Mouse (Mus musculus): Measurements from ENCODE around the gene Mgat5. TPM values are rescaled to one million over a fixed set of nuclear protein-coding genes. Genes with fewer than 3 reads are reported as not detected.

Mgat5 gene
- polyA plus RNA-seq, 1 experiment, result 24.1 TPM

DNA sequence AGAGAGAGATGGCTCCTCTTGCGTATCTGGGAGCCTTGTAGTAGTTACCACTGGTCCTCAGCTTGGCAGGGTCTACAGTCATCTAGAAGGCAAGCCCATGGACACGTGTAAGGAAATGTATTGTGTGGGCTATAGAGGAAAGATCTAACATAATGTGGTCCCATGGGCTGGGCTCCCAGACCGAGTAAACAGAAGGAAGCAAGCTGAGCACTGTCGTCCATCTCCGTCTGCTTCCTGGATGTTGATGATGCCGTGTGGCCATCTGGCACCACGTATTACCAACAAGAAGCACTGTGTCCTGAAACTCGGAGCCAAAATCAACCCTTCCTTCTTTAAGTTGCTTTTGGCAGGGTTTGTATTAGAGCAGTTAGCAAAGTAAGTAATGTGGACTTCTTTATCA is 163.7 kb downstream of the Mgat5 start:
- TF ChIP-seq CTCF (IDR thresholded peaks at IDR 0.05; ENCODE audit: borderline replicate concordance, control insufficient read depth, extremely low read depth, insufficient read depth, low read length, poor library complexity) (no peak), POLR2A (IDR thresholded peaks at IDR 0.05; ENCODE audit: control insufficient read depth, extremely low read depth, insufficient read depth, low read length, poor library complexity) (no peak)
- H3K36me3 ChIP-seq (ENCODE audit: control insufficient read depth, insufficient read depth, low read length), result peaks cover 62% of the 10 kb centered on the region
- 96% methylated on average over 8 of the region's 8 CpGs for WGBS

DNA sequence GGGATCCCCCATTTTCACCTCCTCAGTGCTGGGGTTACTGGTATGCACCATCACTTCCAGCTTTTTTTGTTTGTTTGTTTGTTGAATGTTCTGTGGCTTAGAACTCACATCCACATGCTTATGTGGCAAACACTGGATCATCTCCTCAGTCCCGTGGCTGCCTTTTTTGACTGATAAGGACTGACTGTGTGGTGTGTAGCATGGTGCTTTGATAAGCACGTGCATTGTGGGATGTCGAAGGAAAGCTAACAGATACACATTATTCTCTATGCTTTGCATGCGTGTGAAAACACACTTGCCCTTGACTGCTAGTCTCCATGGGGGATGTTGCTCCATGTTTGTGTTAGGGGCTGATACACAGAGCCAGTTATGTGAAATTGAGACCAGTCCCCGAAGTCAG is 164.7 kb downstream of the Mgat5 start:
- no peaks in the 10 kb centered on the region for H3K4me1 ChIP-seq (replicated peaks; ENCODE audit: control insufficient read depth, insufficient read depth, low read length)
- 95% methylated on average over 5 of the region's 5 CpGs for WGBS
- H3K36me3 ChIP-seq (ENCODE audit: control insufficient read depth, insufficient read depth, low read length), result peaks cover 63% of the 10 kb centered on the region
- H3K4me3 ChIP-seq (ENCODE audit: control insufficient read depth, insufficient read depth, low read length), result no peak overlapping the region
- no peaks in the 10 kb centered on the region for H3K27me3 ChIP-seq (ENCODE audit: control insufficient read depth, insufficient read depth, low read length)
- no peak for DNase-seq
- TF ChIP-seq CTCF (IDR thresholded peaks at IDR 0.05; ENCODE audit: borderline replicate concordance, control insufficient read depth, extremely low read depth, insufficient read depth, low read length, poor library complexity) (no peak), POLR2A (IDR thresholded peaks at IDR 0.05; ENCODE audit: control insufficient read depth, extremely low read depth, insufficient read depth, low read length, poor library complexity) (no peak)
- no peak overlapping the region for H3K27ac ChIP-seq (ENCODE audit: control insufficient read depth, insufficient read depth, low read length)

More for the DNA sequence above, 163.7 kb downstream of the Mgat5 start:
- DNase-seq, result no peak
- H3K27ac ChIP-seq (ENCODE audit: control insufficient read depth, insufficient read depth, low read length), result no peak overlapping the region
- H3K27me3 ChIP-seq (ENCODE audit: control insufficient read depth, insufficient read depth, low read length), result no peaks in the 10 kb centered on the region
- H3K4me3 ChIP-seq (ENCODE audit: control insufficient read depth, insufficient read depth, low read length), result no peak overlapping the region
- H3K4me1 ChIP-seq (replicated peaks; ENCODE audit: control insufficient read depth, insufficient read depth, low read length), result peaks cover 2% of the 10 kb centered on the region

DNA sequence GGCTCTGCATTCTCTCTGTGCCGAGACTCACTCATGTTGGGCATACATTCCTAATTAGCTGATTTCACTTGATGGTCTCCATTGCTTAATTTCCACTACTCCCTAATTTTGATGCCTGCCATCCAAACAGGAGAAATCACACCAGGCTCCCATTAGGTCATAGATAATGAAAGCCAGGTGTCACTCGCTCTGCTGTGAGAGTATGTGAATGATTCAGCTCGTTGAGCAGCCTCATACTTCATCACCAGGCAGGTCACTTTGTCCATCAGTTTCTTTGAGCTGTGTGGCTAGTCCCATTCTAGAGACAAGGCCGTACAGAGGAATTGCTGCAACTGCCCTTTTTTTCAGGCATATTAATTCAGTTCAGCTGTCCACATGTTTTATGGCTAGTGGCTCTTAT is 167.3 kb downstream of the Mgat5 start:
- Histone ChIP-seq H3K36me3 (ENCODE audit: control insufficient read depth, insufficient read depth, low read length) (peaks cover 43% of the 10 kb centered on the region), H3K4me3 (ENCODE audit: control insufficient read depth, insufficient read depth, low read length) (no peak overlapping the region), H3K27me3 (ENCODE audit: control insufficient read depth, insufficient read depth, low read length) (no peaks in the 10 kb centered on the region), H3K27ac (ENCODE audit: control insufficient read depth, insufficient read depth, low read length) (no peak overlapping the region), H3K4me1 (replicated peaks; ENCODE audit: control insufficient read depth, insufficient read depth, low read length) (no peaks in the 10 kb centered on the region)
- TF ChIP-seq CTCF (IDR thresholded peaks at IDR 0.05; ENCODE audit: borderline replicate concordance, control insufficient read depth, extremely low read depth, insufficient read depth, low read length, poor library complexity) (no peak), POLR2A (IDR thresholded peaks at IDR 0.05; ENCODE audit: control insufficient read depth, extremely low read depth, insufficient read depth, low read length, poor library complexity) (no peak)
- WGBS, result 96% methylated on average over 4 of the region's 4 CpGs
- DNase-seq, result no peak

DNA sequence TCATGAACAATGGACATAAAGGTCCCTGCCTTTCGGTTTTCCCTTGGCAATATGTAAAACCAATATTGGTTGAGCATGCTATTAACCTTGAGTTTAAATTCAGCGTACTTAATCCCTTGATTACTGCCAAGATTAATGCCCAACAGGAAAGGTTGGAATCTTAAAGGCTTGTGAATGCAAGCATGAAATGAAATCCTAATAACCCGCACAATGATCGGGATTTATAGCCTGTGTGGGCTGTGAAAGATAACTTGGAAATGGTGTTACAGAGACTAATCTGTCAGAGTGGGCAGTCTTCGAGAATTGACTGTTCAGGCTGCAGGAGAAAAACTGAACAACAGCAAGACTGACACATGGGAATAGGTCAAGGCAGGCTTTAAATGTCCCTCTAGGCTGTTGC is 168.7 kb downstream of the Mgat5 start:
- Histone ChIP-seq H3K27me3 (ENCODE audit: control insufficient read depth, insufficient read depth, low read length) (no peaks in the 10 kb centered on the region), H3K4me3 (ENCODE audit: control insufficient read depth, insufficient read depth, low read length) (no peak overlapping the region), H3K36me3 (ENCODE audit: control insufficient read depth, insufficient read depth, low read length) (peaks cover 39% of the 10 kb centered on the region), H3K27ac (ENCODE audit: control insufficient read depth, insufficient read depth, low read length) (no peak overlapping the region), H3K4me1 (replicated peaks; ENCODE audit: control insufficient read depth, insufficient read depth, low read length) (no peaks in the 10 kb centered on the region)
- TF ChIP-seq POLR2A (IDR thresholded peaks at IDR 0.05; ENCODE audit: control insufficient read depth, extremely low read depth, insufficient read depth, low read length, poor library complexity) (no peak), CTCF (IDR thresholded peaks at IDR 0.05; ENCODE audit: borderline replicate concordance, control insufficient read depth, extremely low read depth, insufficient read depth, low read length, poor library complexity) (no peak)
- DNase-seq, result no peak
- WGBS, result 94% methylated on average over 5 of the region's 5 CpGs

DNA sequence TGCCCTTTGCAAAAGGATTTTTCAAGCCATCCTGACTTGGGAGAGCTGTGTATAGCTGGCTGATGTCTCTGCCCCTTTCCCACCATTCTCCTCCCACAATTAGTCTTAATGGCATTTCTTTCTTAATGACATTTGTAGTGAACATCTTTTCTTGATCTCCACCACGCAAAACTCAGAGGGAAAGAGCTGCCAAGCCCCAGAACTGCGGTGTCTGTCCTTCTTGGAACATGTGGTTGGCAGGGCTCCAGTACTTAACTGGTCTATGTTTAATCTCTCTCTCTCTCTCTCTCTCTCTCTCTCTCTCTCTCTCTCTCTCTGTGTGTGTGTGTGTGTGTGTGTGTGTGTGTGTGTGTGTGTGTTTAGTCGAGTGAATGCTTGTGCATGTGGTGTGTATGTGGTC is 169.3 kb downstream of the Mgat5 start:
- Histone ChIP-seq H3K4me1 (replicated peaks; ENCODE audit: control insufficient read depth, insufficient read depth, low read length) (no peaks in the 10 kb centered on the region), H3K27me3 (ENCODE audit: control insufficient read depth, insufficient read depth, low read length) (no peaks in the 10 kb centered on the region), H3K27ac (ENCODE audit: control insufficient read depth, insufficient read depth, low read length) (no peak overlapping the region), H3K4me3 (ENCODE audit: control insufficient read depth, insufficient read depth, low read length) (no peak overlapping the region), H3K36me3 (ENCODE audit: control insufficient read depth, insufficient read depth, low read length) (peaks cover 42% of the 10 kb centered on the region)
- WGBS, result 90% methylated on average over 3 of the region's 3 CpGs
- no peak for DNase-seq
- TF ChIP-seq POLR2A (IDR thresholded peaks at IDR 0.05; ENCODE audit: control insufficient read depth, extremely low read depth, insufficient read depth, low read length, poor library complexity), result no peak
- TF ChIP-seq CTCF (IDR thresholded peaks at IDR 0.05; ENCODE audit: borderline replicate concordance, control insufficient read depth, extremely low read depth, insufficient read depth, low read length, poor library complexity), result no peak

DNA sequence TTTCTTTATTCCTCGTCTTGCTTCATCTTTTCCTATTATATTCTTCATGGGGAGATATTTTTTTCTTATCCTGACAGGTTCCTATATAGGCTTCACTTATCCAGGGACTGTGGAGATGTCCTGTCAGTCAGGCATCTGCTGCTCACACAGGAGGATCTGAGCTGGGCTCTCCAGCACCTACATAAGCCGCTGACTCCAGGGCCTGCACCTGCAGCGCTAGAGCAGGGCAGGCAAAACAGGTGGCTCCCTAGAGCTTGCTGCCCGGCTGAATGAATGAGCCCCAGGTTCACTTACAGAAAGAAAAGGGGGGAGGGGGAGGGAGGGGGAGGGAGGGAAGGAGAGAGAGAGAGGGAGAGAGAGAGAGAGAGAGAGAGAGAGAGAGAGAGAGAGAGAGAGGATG is 175.3 kb downstream of the Mgat5 start:
- TF ChIP-seq POLR2A (IDR thresholded peaks at IDR 0.05; ENCODE audit: control insufficient read depth, extremely low read depth, insufficient read depth, low read length, poor library complexity) (no peak), CTCF (IDR thresholded peaks at IDR 0.05; ENCODE audit: borderline replicate concordance, control insufficient read depth, extremely low read depth, insufficient read depth, low read length, poor library complexity) (no peak)
- Histone ChIP-seq H3K4me3 (ENCODE audit: control insufficient read depth, insufficient read depth, low read length) (no peak overlapping the region), H3K36me3 (ENCODE audit: control insufficient read depth, insufficient read depth, low read length) (peaks cover 27% of the 10 kb centered on the region), H3K27me3 (ENCODE audit: control insufficient read depth, insufficient read depth, low read length) (no peaks in the 10 kb centered on the region), H3K4me1 (replicated peaks; ENCODE audit: control insufficient read depth, insufficient read depth, low read length) (no peaks in the 10 kb centered on the region), H3K27ac (ENCODE audit: control insufficient read depth, insufficient read depth, low read length) (no peak overlapping the region)
- WGBS, result 67% methylated on average over 4 of the region's 4 CpGs
- DNase-seq, result no peak

All from thymus, adult 2 months (tissue).